23 mouse cellular contexts compared by ENCODE assay signal in genomic region chr7:102514144-102514543, GRCm38 (mm10). TPM values are rescaled to one million over a fixed set of nuclear protein-coding genes. Genes with fewer than 3 reads are reported as not detected.
"Had no signal": no experiment of that assay in that cellular context is flagged by ENCODE, and none has a peak within 500 bp of the region (broad histone marks: within the 10 kb centered on the region; RNA-seq: fewer than 3 reads in every experiment).

No protein-coding gene starts in this region.

- H3K9me3 ChIP-seq: limb, embryonic 15.5 days; liver, embryonic 12.5 days; midbrain, embryonic 15.5 days; neural tube, embryonic 13.5 days had no signal

- H3K27ac ChIP-seq: kidney, postnatal 0 days; limb, embryonic 15.5 days; liver, embryonic 12.5 days; macrophage; midbrain, embryonic 15.5 days; neural tube, embryonic 13.5 days had no signal

- H3K36me3 ChIP-seq: limb, embryonic 15.5 days; liver, embryonic 12.5 days; midbrain, embryonic 15.5 days; neural tube, embryonic 13.5 days had no signal

- H3K9ac ChIP-seq: limb, embryonic 15.5 days; liver, embryonic 12.5 days; lung, embryonic 14.5 days; midbrain, embryonic 15.5 days had no signal

- H3K4me3 ChIP-seq: liver, embryonic 12.5 days; midbrain, embryonic 15.5 days had no signal

- ATAC-seq: liver, embryonic 12.5 days had no signal

- DNase-seq: kidney, postnatal 36 days; layer of hippocampus, adult 9-11 months; layer of hippocampus, postnatal 36 days; lung, embryonic 14.5 days; lung, postnatal 10 days; retina, postnatal 1 day; right cerebral cortex, postnatal 4 days; thymus, postnatal 4 days had no signal

RNA-seq across cellular contexts. Expression of gene Olfr545, which starts 14.8 kb away (rescaled TPM):
- total RNA-seq: layer of hippocampus, adult 18-20 months; layer of hippocampus, postnatal 36 days; left cerebral cortex, adult 8-10 months; left cerebral cortex, postnatal 25 days; monocyte, adult 5-6 weeks had no signal
- polyA plus RNA-seq: kidney, postnatal 0 days; liver, embryonic 12.5 days; liver, embryonic 16.5 days; lung, embryonic 14.5 days; macrophage; spleen, adult 2 months had no signal

RNA-seq across cellular contexts. Expression of gene Olfr547, which starts 20.4 kb away (rescaled TPM):
- total RNA-seq: layer of hippocampus, adult 18-20 months; layer of hippocampus, postnatal 36 days; left cerebral cortex, adult 8-10 months; left cerebral cortex, postnatal 25 days; monocyte, adult 5-6 weeks had no signal
- polyA plus RNA-seq: kidney, postnatal 0 days; limb, embryonic 11.5 days; limb, embryonic 15.5 days; liver, embryonic 12.5 days; liver, embryonic 16.5 days; lung, embryonic 14.5 days; macrophage; midbrain, embryonic 11.5 days; midbrain, embryonic 15.5 days; neural tube, embryonic 13.5 days; spleen, adult 2 months; stomach, embryonic 16.5 days had no signal

RNA-seq across cellular contexts. Expression of gene Olfr544, which starts 26.0 kb away (rescaled TPM):
- total RNA-seq: layer of hippocampus, adult 18-20 months; layer of hippocampus, postnatal 36 days; left cerebral cortex, adult 8-10 months; left cerebral cortex, postnatal 25 days; monocyte, adult 5-6 weeks had no signal
- polyA plus RNA-seq: macrophage; neural tube, embryonic 13.5 days; spleen, adult 2 months had no signal

RNA-seq across cellular contexts. Expression of gene Olfr548-ps1, which starts 26.6 kb away (rescaled TPM):
- total RNA-seq: layer of hippocampus, adult 18-20 months; layer of hippocampus, postnatal 36 days; left cerebral cortex, adult 8-10 months; left cerebral cortex, postnatal 25 days; monocyte, adult 5-6 weeks had no signal
- polyA plus RNA-seq: kidney, postnatal 0 days; limb, embryonic 11.5 days; limb, embryonic 15.5 days; liver, embryonic 12.5 days; liver, embryonic 16.5 days; lung, embryonic 14.5 days; macrophage; midbrain, embryonic 11.5 days; midbrain, embryonic 15.5 days; neural tube, embryonic 13.5 days; spleen, adult 2 months; stomach, embryonic 16.5 days had no signal

RNA-seq across cellular contexts. Expression of gene Olfr543, which starts 32.7 kb away (rescaled TPM):
- total RNA-seq: layer of hippocampus, adult 18-20 months; layer of hippocampus, postnatal 36 days; left cerebral cortex, adult 8-10 months; left cerebral cortex, postnatal 25 days; monocyte, adult 5-6 weeks had no signal
- polyA plus RNA-seq: kidney, postnatal 0 days; macrophage; spleen, adult 2 months had no signal
